Mouse (Mus musculus) megakaryocyte, adult 5-6 weeks (primary cell): ENCODE measurements around the gene Mterf2. TPM values are rescaled to one million over a fixed set of nuclear protein-coding genes. Genes with fewer than 3 reads are reported as not detected.

Source experiments
- total RNA-seq, 2 experiments: library from RNA; stranded (forward) in 1 of 2; stranded (reverse) in 1 of 2; fragments of 153-499, 151-499 nt in 1 of 2; fragments of 221-1000, 200-1000 nt in 1 of 2; gene quantifications; 2 replicates each; pipeline versions ENCODE4 v1.2.3 to v1.2.4; 2015 to 2017

Mterf2 gene
- total RNA-seq, 2 experiments from 2014 or later: 1.9 to 3.9 TPM

Other genes starting within 250 kb of the Mterf2 start
- gene Ric8b, start 210.4 kb downstream of the Mterf2 start, total RNA-seq (2015): 13.1 and 13.8 TPM in 2 replicates
- 13.4 and 16.6 TPM in 2 replicates for gene Ric8b, start 210.4 kb downstream of the Mterf2 start, total RNA-seq (2017)
- gene Fhl4, start 25.5 kb downstream of the Mterf2 start, total RNA-seq (2015): 0.09 TPM in 1 of 2 replicates, not detected in the other
- gene Fhl4, start 25.5 kb downstream of the Mterf2 start, total RNA-seq (2017): 0.57 TPM in 1 of 2 replicates, not detected in the other
- gene Tmem263, start 25.4 kb downstream of the Mterf2 start, total RNA-seq (2015): 11.8 and 14.0 TPM in 2 replicates
- 13.0 and 14.5 TPM in 2 replicates for gene Tmem263, start 25.4 kb downstream of the Mterf2 start, total RNA-seq (2017)
- gene Cry1, start 57.0 kb upstream of the Mterf2 start, total RNA-seq (2015): 15.7 and 16.2 TPM in 2 replicates
- 17.5 and 19.4 TPM in 2 replicates for gene Cry1, start 57.0 kb upstream of the Mterf2 start, total RNA-seq (2017)